Comparison of ENCODE assay signal across 15 mouse cellular contexts in the genomic region with DNA sequence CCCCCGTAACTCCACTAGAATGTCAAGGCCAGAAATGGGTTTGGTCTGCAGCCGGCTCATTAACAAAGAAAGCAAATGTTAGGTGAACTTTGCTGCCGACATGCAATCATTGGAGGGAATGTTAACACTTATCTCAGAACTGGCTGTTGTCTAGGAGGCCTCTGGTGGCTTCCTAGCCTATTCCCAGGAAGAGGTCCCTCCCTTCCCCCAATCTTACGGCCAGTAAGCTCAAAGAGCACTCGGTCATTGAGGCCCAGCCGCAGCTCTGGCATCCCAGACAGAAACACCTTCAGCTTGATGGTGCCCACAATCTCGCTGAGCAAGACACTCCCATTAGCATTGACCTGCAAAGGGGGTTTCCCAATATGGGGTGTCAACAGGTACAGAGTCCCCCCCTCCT.
"Had no signal": no experiment of that assay in that cellular context is flagged by ENCODE, and none has a peak within 500 bp of the region (broad histone marks: within the 10 kb centered on the region; RNA-seq: fewer than 3 reads in every experiment).

No protein-coding gene starts in this region.

- H3K4me1 ChIP-seq: neural tube, embryonic 12.5 days; neural tube, embryonic 13.5 days; neural tube, embryonic 15.5 days; stomach, embryonic 15.5 days had no signal

- H3K9me3 ChIP-seq: neural tube, embryonic 12.5 days; neural tube, embryonic 13.5 days; neural tube, embryonic 15.5 days; stomach, embryonic 15.5 days had no signal

- H3K9ac ChIP-seq: neural tube, embryonic 12.5 days; neural tube, embryonic 13.5 days; neural tube, embryonic 15.5 days; stomach, embryonic 15.5 days had no signal

- H3K4me3 ChIP-seq: neural tube, embryonic 12.5 days; neural tube, embryonic 13.5 days; neural tube, embryonic 15.5 days; stomach, embryonic 15.5 days had no signal

- H3K4me2 ChIP-seq: neural tube, embryonic 12.5 days; neural tube, embryonic 13.5 days; neural tube, embryonic 15.5 days; stomach, embryonic 15.5 days had no signal

- H3K36me3 ChIP-seq: neural tube, embryonic 12.5 days; neural tube, embryonic 13.5 days; neural tube, embryonic 15.5 days had no signal

- H3K27ac ChIP-seq: neural tube, embryonic 12.5 days; neural tube, embryonic 13.5 days; neural tube, embryonic 15.5 days; stomach, embryonic 15.5 days; stomach, postnatal 0 days had no signal

- DNase-seq: right cerebral cortex, adult 18-20 months; right cerebral cortex, postnatal 14 days; right cerebral cortex, postnatal 25 days; spleen, adult 18-20 months; thymus, adult 18-20 months; thymus, adult 2 months; thymus, postnatal 14 days; thymus, postnatal 25 days; thymus, postnatal 36 days; thymus, postnatal 4 days had no signal

- H3K27me3 ChIP-seq: neural tube, embryonic 12.5 days; neural tube, embryonic 15.5 days; stomach, embryonic 15.5 days had no signal
